Mouse (Mus musculus): ENCODE results near the gene Lcn10.

GRCm38 (mm10) chr2:25660279-25660678 is 22.2 kb upstream of the Lcn10 start:
- no peak for TF ChIP-seq CTCF (IDR thresholded peaks at IDR 0.05; ENCODE audit: extremely low read depth, insufficient read depth, low read length)
- TF ChIP-seq POLR2A (IDR thresholded peaks at IDR 0.05; ENCODE audit: extremely low read depth, insufficient read depth, low read length): no peak

All from cortical plate, adult 2 months (tissue).